Mouse (Mus musculus) induced T-regulatory cell, adult 2 months (primary cell): ENCODE data around the gene Ephb1.

Experiments
- DNase-seq: peaks from one replicate; pipeline ENCODE4 v3.0.0-alpha.2; 2012; ENCODE audit warnings: low read depth

Gene Ephb1

GRCm38 (mm10) chr9:102045111-102045861 lies 309.2 kb downstream of the Ephb1 start:
- DNase-seq = no peak

GRCm38 (mm10) chr9:102039011-102039733 lies 315.3 kb downstream of the Ephb1 start:
- no peak for DNase-seq

- no peak for DNase-seq
Measured at GRCm38 (mm10) chr9:102036132-102036531, 318.4 kb downstream of the Ephb1 start.

GRCm38 (mm10) chr9:102033231-102033630 lies 321.3 kb downstream of the Ephb1 start:
- no peak for DNase-seq

GRCm38 (mm10) chr9:102032376-102032775 lies 322.1 kb downstream of the Ephb1 start:
- DNase-seq = no peak

GRCm38 (mm10) chr9:102029661-102030060 lies 324.8 kb downstream of the Ephb1 start:
- no peak for DNase-seq

- no peak for DNase-seq
Measured at GRCm38 (mm10) chr9:102026136-102026535, 328.4 kb downstream of the Ephb1 start.

- no peak for DNase-seq
Measured at GRCm38 (mm10) chr9:102025141-102025540, 329.4 kb downstream of the Ephb1 start.

- no peak for DNase-seq
Measured at GRCm38 (mm10) chr9:102015516-102015915, 339.0 kb downstream of the Ephb1 start.

- DNase-seq = no peak
Measured at GRCm38 (mm10) chr9:102007706-102008105, 346.8 kb downstream of the Ephb1 start.

GRCm38 (mm10) chr9:102006539-102006938 lies 348.0 kb downstream of the Ephb1 start:
- DNase-seq = no peak

GRCm38 (mm10) chr9:102002920-102003319 lies 351.6 kb downstream of the Ephb1 start:
- no peak for DNase-seq

- DNase-seq = no peak
Measured at GRCm38 (mm10) chr9:102002186-102002585, 352.3 kb downstream of the Ephb1 start.

GRCm38 (mm10) chr9:102001633-102002165 lies 352.8 kb downstream of the Ephb1 start:
- DNase-seq = no peak

- DNase-seq = no peak
Measured at GRCm38 (mm10) chr9:101999690-102000089, 354.8 kb downstream of the Ephb1 start.

- no peak for DNase-seq
Measured at GRCm38 (mm10) chr9:101996771-101997500, 357.6 kb downstream of the Ephb1 start.

GRCm38 (mm10) chr9:101996183-101996582 lies 358.3 kb downstream of the Ephb1 start:
- DNase-seq = no peak

GRCm38 (mm10) chr9:101995423-101996156 lies 358.9 kb downstream of the Ephb1 start:
- DNase-seq = no peak

- no peak for DNase-seq
Measured at GRCm38 (mm10) chr9:101994086-101994485, 360.4 kb downstream of the Ephb1 start.

- no peak for DNase-seq
Measured at GRCm38 (mm10) chr9:101990836-101991235, 363.7 kb downstream of the Ephb1 start.

- no peak for DNase-seq
Measured at GRCm38 (mm10) chr9:101990032-101990431, 364.5 kb downstream of the Ephb1 start.

- DNase-seq = no peak
Measured at GRCm38 (mm10) chr9:101986910-101987309, 367.6 kb downstream of the Ephb1 start.
